Mouse (Mus musculus) left cerebral cortex, adult 8-10 months (tissue): ENCODE measurements around the gene Ubap1. TPM values are rescaled to one million over a fixed set of nuclear protein-coding genes. Genes with fewer than 3 reads are reported as not detected.
A peak's percentile ranks its signal among the peaks of the same experiment; 100 is the strongest.

Experiments
- DNase-seq, 2 experiments: peaks; one replicate each; pipeline ENCODE4 v3.0.0; 2022; ENCODE audit warnings: low spot score in 2 of 2
- total RNA-seq, 4 experiments: library from RNA; stranded (reverse); gene quantifications; 2 replicates each; pipeline ENCODE4 v1.2.4; 2022

The Ubap1 gene
- total RNA-seq, 4 experiments from 2014 or later, result 45.2 to 54.3 (median 49.9) TPM

GRCm38 (mm10) chr4:41409341-41409740, 60.5 kb downstream of the Ubap1 start:
- peak in 1 of 2 experiments; percentile 42 for DNase-seq

DNA sequence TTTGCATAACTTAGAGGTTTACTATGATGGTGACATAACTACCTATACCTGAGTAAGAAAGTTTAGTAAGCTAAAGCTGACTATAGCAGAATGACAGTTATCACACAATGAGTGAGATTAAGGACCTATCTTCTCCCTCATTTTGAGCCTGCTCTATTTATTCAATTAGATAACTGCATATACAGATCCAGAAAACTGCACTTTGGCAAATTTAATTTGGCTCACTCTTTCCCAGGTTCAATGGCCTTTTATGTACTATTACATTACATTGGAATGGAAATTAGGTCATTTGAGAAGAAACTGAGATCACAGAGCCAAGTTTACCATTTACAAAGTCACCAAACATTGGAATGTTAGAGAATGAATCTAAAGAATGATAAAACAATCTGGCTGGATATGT, 68.2 kb downstream of the Ubap1 start:
- DNase-seq, result no peak

DNA sequence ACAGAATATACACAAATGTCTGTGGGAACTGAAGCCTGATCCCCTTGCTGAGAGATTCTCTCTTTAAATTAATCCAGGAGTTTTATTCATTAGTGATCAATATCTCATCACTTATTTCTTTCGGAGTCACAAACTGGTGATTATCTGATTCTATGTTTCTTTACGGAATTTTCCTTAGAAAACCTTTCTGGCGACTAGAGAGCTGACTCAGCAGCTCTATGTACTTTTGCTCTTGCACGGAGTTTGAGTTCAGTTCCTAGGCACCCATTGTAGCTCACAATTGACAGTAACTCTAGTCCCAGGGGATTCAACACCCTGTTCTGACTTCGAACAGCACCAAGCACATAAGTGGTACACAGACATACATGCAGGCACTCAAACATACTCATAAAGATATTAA, 90.1 kb downstream of the Ubap1 start:
- DNase-seq, result no peak

Other genes starting within 250 kb of the Ubap1 start
- gene Nol6, start 224.5 kb upstream of the Ubap1 start, total RNA-seq, result 10 to 100 TPM; 90.4 to 97.6 (median 95.2) TPM
- gene Ube2r2, start 213.3 kb upstream of the Ubap1 start, total RNA-seq, result 100 to 1,000 TPM in 1 of 4 experiments, 10 to 100 TPM in 3; 85.5 to 101 (median 86.4) TPM
- 10 to 100 TPM; 38.8 to 46.3 (median 45.3) TPM for gene Ubap2, start 73.9 kb upstream of the Ubap1 start, total RNA-seq
- 10 to 100 TPM; 37.5 to 39.5 (median 38.6) TPM for gene Dcaf12, start 34.1 kb upstream of the Ubap1 start, total RNA-seq
- 1 to 10 TPM in 3 of 4 experiments, under 1 TPM in 1; 0.72 to 1.8 (median 1.3) TPM for gene Kif24, start 115.9 kb downstream of the Ubap1 start, total RNA-seq
- 10 to 100 TPM; 29.4 to 32.6 (median 30.5) TPM for gene Nudt2, start 116.2 kb downstream of the Ubap1 start, total RNA-seq
- gene AI464131, start 154.1 kb downstream of the Ubap1 start, total RNA-seq, result 10 to 100 TPM; 20.9 to 26.5 (median 23.3) TPM
- 1 to 10 TPM; 2.7 to 5.7 (median 4.3) TPM for gene 1110017D15Rik, start 168.3 kb downstream of the Ubap1 start, total RNA-seq
- 100 to 1,000 TPM; 201 to 205 (median 202) TPM for gene Fam219a, start 220.5 kb downstream of the Ubap1 start, total RNA-seq
- gene Dnaic1, start 220.8 kb downstream of the Ubap1 start, total RNA-seq, result 10 to 100 TPM in 1 of 4 experiments, 1 to 10 TPM in 3; 7.7 to 11.7 (median 9.6) TPM